Mouse (Mus musculus) macrophage (primary cell): ENCODE measurements at regions not wholly inside any gene's neighbourhood (a gene's known extent, or its start where the extent isn't known, plus 50 kb on each side); places are given as distances from the start of the nearest gene placed in this dataset.

Experiments
- H3K27ac ChIP-seq: fragments of 350-480 bp; formaldehyde crosslinking; 2 replicates; pipeline ENCODE4 v1.9.0; 2021
- H3K36me3 ChIP-seq: fragments of 350-480 bp; formaldehyde crosslinking; 2 replicates; pipeline ENCODE4 v1.9.0; 2021; ENCODE audit errors: inconsistent target
- H3K4me3 ChIP-seq: fragments of 350-480 bp; formaldehyde crosslinking; 2 replicates; pipeline ENCODE4 v1.9.0; 2021; ENCODE audit errors: inconsistent target
- H3K79me2 ChIP-seq: fragments of 350-480 bp; formaldehyde crosslinking; 2 replicates; pipeline ENCODE4 v1.9.0; 2021; ENCODE audit errors: inconsistent target
- WGBS: methylation state at CpG from one replicate; pipeline ENCODE4 v1.1.7; 2026; ENCODE audit warnings: inconsistent platforms; ENCODE audit not compliant: missing documents; 5-methylcytosine and 5-hydroxymethylcytosine counted together

GRCm38 (mm10) chrX:159155786-159156185, 54.3 kb upstream of the Rps6ka3 start:
- peak overlapping the region; percentile 55 for H3K27ac ChIP-seq
- no peaks in the 10 kb centered on the region for H3K79me2 ChIP-seq
- H3K4me3 ChIP-seq = no peak overlapping the region
- 38% methylated on average over 5 of the region's 5 CpGs for WGBS
- H3K36me3 ChIP-seq = no peaks in the 10 kb centered on the region

DNA sequence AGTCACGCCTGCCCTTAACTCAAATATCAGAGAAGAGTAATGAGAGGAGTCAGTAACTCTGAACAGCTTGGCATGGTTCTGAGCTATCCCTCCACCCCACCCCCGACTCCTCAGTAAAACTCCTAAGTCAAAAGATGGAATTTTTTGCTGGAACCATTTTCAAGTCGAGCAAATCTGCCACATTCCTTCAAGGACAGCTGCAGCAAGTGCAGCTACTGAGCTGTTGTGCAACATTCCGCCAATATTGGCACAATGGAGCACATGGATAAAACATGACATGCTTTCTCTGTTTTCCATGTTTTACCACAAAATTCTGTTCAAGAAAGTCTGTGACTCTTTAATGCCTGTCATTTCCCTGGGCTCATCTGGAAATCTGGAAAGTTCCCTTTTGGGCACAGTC, 53.1 kb upstream of the Rps6ka3 start:
- Histone ChIP-seq H3K27ac (no peak overlapping the region), H3K4me3 (no peak overlapping the region), H3K36me3 (no peaks in the 10 kb centered on the region), H3K79me2 (no peaks in the 10 kb centered on the region)
- WGBS = 71% methylated on average over 4 of the region's 4 CpGs

DNA sequence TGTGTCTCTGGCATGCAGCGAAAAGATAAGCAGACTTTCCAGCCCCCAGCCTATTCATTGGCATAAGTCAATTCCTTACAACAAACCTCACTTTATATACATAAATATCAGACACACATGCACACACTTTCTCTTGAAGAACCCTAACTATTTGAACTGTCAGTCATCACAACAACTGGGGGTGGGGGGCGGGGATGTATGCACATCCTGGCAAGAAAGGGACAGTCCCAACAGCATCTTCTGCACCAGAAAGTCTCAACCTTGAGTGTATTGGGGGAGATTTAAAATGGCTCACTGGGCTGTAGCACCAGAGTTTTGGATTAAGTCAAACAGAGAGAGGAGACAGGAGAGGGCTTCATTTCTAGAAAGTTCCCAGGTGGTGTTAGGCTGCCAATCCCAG, 50.4 kb upstream of the Rps6ka3 start:
- no peaks in the 10 kb centered on the region for H3K79me2 ChIP-seq
- H3K27ac ChIP-seq = no peak overlapping the region
- H3K36me3 ChIP-seq = no peaks in the 10 kb centered on the region
- no peak overlapping the region for H3K4me3 ChIP-seq
- 92% methylated on average over 2 of the region's 2 CpGs for WGBS
